Mouse (Mus musculus): ENCODE data around the gene Mga. TPM values are rescaled to one million over a fixed set of nuclear protein-coding genes. Genes with fewer than 3 reads are reported as not detected.

Mga gene
- polyA plus RNA-seq, 1 experiment from 2014 or later, result 30.1 TPM

DNA sequence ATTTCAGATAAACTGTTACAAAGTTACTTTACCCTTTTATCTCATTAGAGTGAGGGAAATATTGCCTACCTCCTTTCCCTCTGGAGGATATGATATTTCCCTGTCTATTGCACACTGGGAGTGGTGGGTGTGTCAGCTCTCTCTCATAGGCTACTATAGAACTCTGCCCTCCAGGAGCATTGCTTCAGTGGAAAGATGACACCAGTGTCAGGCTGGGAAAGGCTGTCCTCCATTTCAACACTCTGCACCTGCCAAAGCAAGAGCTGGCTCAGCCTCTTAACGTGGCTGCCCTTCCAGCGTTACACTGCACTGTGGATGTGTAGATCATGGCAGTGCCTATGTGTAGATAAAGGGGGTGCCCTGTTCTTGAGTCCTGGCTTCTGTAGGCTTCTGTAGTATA is 95.3 kb downstream of the Mga start:
- no peak overlapping the region for H3K4me3 ChIP-seq (replicated peaks)
- H3K9me3 ChIP-seq, result no peaks in the 10 kb centered on the region
- H3K4me2 ChIP-seq (replicated peaks), result no peak overlapping the region
- no peak overlapping the region for H3K27ac ChIP-seq
- no peak overlapping the region for H3K9ac ChIP-seq (replicated peaks)
- no peak for ATAC-seq
- 93% methylated on average over 2 of the region's 2 CpGs for WGBS
- no peaks in the 10 kb centered on the region for H3K27me3 ChIP-seq
- peaks cover 5% of the 10 kb centered on the region; the same call in 1 of the 2 replicates for H3K4me1 ChIP-seq (replicated peaks)
- H3K36me3 ChIP-seq, result no peaks in the 10 kb centered on the region

- no peak overlapping the region for H3K27ac ChIP-seq
- H3K27me3 ChIP-seq, result no peaks in the 10 kb centered on the region
- H3K9ac ChIP-seq (replicated peaks), result no peak overlapping the region
- H3K9me3 ChIP-seq, result no peaks in the 10 kb centered on the region
- no peak overlapping the region for H3K4me3 ChIP-seq (replicated peaks)
- peaks cover 4% of the 10 kb centered on the region; the same call in 1 of the 2 replicates for H3K36me3 ChIP-seq
- H3K4me2 ChIP-seq (replicated peaks), result no peak overlapping the region
- WGBS, result 61% methylated on average over 2 of the region's 2 CpGs
- peaks cover 5% of the 10 kb centered on the region; the same call in 1 of the 2 replicates for H3K4me1 ChIP-seq (replicated peaks)
- no peak for ATAC-seq
Measured at GRCm38 (mm10) chr2:119993515-119993914, 96.5 kb downstream of the Mga start.

DNA sequence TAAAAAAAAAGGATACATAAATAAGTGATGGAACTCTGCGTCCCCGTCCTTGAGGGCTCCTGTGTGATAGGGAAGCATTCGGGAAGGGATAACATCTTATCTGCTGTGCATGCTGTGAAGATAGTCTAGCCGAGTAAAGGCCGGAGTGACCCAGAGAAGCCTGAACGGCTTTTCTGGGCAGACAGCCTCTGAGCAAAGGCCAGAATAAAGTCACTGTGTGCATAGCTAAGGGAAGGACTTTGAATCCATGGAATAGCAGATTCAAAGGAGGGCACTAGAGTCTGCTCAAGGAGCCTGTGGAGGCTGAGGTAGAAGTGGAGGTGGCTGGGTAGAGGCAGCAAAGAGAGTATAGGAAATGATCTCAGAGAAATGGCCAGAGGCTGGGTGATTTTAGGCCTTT is 97.8 kb downstream of the Mga start:
- no peak overlapping the region for H3K9ac ChIP-seq (replicated peaks)
- no peaks in the 10 kb centered on the region for H3K27me3 ChIP-seq
- no peak overlapping the region for H3K4me3 ChIP-seq (replicated peaks)
- no peak for ATAC-seq
- WGBS, result 91% methylated on average over 6 of the region's 6 CpGs
- H3K9me3 ChIP-seq, result no peaks in the 10 kb centered on the region
- H3K36me3 ChIP-seq, result peaks cover 9% of the 10 kb centered on the region; the same call in 1 of the 2 replicates
- H3K27ac ChIP-seq, result no peak overlapping the region
- no peak overlapping the region for H3K4me2 ChIP-seq (replicated peaks)
- H3K4me1 ChIP-seq (replicated peaks), result peaks cover 5% of the 10 kb centered on the region; the same call in 1 of the 2 replicates

- Histone ChIP-seq H3K27ac (no peak overlapping the region), H3K4me1 (replicated peaks) (peaks cover 5% of the 10 kb centered on the region; the same call in 1 of the 2 replicates)
Measured at GRCm38 (mm10) chr2:119995391-119996281, 98.6 kb downstream of the Mga start.

GRCm38 (mm10) chr2:119997354-119997753 is 100.3 kb downstream of the Mga start:
- Histone ChIP-seq H3K36me3 (peaks cover 9% of the 10 kb centered on the region; the same call in 1 of the 2 replicates), H3K27ac (no peak overlapping the region), H3K9me3 (no peaks in the 10 kb centered on the region), H3K4me3 (replicated peaks) (no peak overlapping the region), H3K4me1 (replicated peaks) (peaks cover 5% of the 10 kb centered on the region; the same call in 1 of the 2 replicates), H3K27me3 (no peaks in the 10 kb centered on the region), H3K4me2 (replicated peaks) (no peak overlapping the region), H3K9ac (replicated peaks) (no peak overlapping the region)
- WGBS, result 91% methylated on average over 4 of the region's 4 CpGs
- ATAC-seq, result no peak

More at GRCm38 (mm10) chr2:119995391-119996281, 98.6 kb downstream of the Mga start:
- H3K27me3 ChIP-seq, result no peaks in the 10 kb centered on the region
- no peak overlapping the region for H3K4me2 ChIP-seq (replicated peaks)
- no peak for ATAC-seq
- no peaks in the 10 kb centered on the region for H3K9me3 ChIP-seq
- no peak overlapping the region for H3K9ac ChIP-seq (replicated peaks)
- H3K4me3 ChIP-seq (replicated peaks), result no peak overlapping the region
- WGBS, result 79% methylated on average over 9 of the region's 9 CpGs
- peaks cover 9% of the 10 kb centered on the region; the same call in 1 of the 2 replicates for H3K36me3 ChIP-seq

GRCm38 (mm10) chr2:119999731-120000130 is 102.7 kb downstream of the Mga start:
- Histone ChIP-seq H3K9me3 (no peaks in the 10 kb centered on the region), H3K36me3 (peaks cover 9% of the 10 kb centered on the region; the same call in 1 of the 2 replicates), H3K27ac (no peak overlapping the region), H3K4me1 (replicated peaks) (peaks cover 5% of the 10 kb centered on the region; the same call in 1 of the 2 replicates), H3K4me2 (replicated peaks) (no peak overlapping the region), H3K27me3 (no peaks in the 10 kb centered on the region), H3K4me3 (replicated peaks) (no peak overlapping the region), H3K9ac (replicated peaks) (no peak overlapping the region)
- ATAC-seq, result no peak
- WGBS, result 89% methylated on average over 2 of the region's 2 CpGs

- Histone ChIP-seq H3K4me2 (replicated peaks) (no peak overlapping the region), H3K27me3 (no peaks in the 10 kb centered on the region), H3K9ac (replicated peaks) (no peak overlapping the region), H3K4me3 (replicated peaks) (no peak overlapping the region), H3K4me1 (replicated peaks) (no peaks in the 10 kb centered on the region), H3K27ac (no peak overlapping the region), H3K9me3 (no peaks in the 10 kb centered on the region), H3K36me3 (peaks cover 9% of the 10 kb centered on the region; the same call in 1 of the 2 replicates)
- 79% methylated on average over 3 of the region's 3 CpGs for WGBS
- no peak for ATAC-seq
Measured at GRCm38 (mm10) chr2:120000882-120001584, 104.0 kb downstream of the Mga start.

DNA sequence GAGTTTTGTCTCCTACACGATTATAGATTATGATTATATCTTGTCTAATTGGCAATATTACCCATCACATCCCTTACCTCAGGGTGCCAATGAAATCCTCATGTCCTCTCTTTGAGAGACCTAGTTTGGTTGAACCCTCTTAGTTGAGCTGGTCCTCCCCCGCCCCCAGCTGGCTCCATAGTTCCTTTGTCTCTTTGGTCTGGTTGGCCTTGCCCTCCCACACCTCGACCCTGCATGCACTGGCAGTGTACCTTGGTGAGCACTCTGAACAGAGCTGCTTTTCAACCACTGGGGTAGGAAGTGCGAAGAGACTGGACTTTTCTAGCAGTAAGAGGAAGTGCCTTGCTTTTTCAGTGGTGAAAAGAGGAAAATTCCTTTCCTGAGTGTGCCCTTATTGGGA is 104.9 kb downstream of the Mga start:
- ATAC-seq, result no peak
- H3K4me3 ChIP-seq (replicated peaks), result no peak overlapping the region
- no peak overlapping the region for H3K4me2 ChIP-seq (replicated peaks)
- H3K9ac ChIP-seq (replicated peaks), result no peak overlapping the region
- H3K27ac ChIP-seq, result no peak overlapping the region
- no peaks in the 10 kb centered on the region for H3K27me3 ChIP-seq
- peaks cover 9% of the 10 kb centered on the region; the same call in 1 of the 2 replicates for H3K36me3 ChIP-seq
- H3K9me3 ChIP-seq, result no peaks in the 10 kb centered on the region
- no peaks in the 10 kb centered on the region for H3K4me1 ChIP-seq (replicated peaks)
- WGBS, result 79% methylated on average over 4 of the region's 4 CpGs

DNA sequence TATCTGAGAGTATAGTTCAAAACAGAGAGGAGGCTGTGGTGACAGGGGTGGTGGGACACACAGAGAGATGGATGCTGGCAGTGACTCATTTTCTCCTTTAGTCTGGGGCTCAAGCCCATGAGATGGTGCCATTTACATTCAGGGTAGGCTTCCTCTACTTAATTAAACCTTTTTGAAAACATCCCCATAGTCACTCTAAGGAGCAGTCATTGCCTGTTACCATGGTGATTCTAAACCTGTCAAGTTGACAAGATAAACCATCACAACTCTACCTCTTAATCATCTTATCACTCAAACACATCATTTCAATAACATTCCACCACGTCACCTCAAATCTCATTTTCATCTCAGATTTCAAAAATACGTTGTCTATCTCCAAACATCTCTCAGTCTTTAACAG is 106.9 kb downstream of the Mga start:
- H3K36me3 ChIP-seq, result peaks cover under 1% of the 10 kb centered on the region; the same call in 1 of the 2 replicates
- no peak overlapping the region for H3K4me2 ChIP-seq (replicated peaks)
- H3K4me1 ChIP-seq (replicated peaks), result no peaks in the 10 kb centered on the region
- H3K9me3 ChIP-seq, result no peaks in the 10 kb centered on the region
- no peaks in the 10 kb centered on the region for H3K27me3 ChIP-seq
- H3K27ac ChIP-seq, result no peak overlapping the region
- no peak overlapping the region for H3K9ac ChIP-seq (replicated peaks)
- 88% methylated on average over 2 of the region's 2 CpGs for WGBS
- H3K4me3 ChIP-seq (replicated peaks), result no peak overlapping the region
- no peak for ATAC-seq

DNA sequence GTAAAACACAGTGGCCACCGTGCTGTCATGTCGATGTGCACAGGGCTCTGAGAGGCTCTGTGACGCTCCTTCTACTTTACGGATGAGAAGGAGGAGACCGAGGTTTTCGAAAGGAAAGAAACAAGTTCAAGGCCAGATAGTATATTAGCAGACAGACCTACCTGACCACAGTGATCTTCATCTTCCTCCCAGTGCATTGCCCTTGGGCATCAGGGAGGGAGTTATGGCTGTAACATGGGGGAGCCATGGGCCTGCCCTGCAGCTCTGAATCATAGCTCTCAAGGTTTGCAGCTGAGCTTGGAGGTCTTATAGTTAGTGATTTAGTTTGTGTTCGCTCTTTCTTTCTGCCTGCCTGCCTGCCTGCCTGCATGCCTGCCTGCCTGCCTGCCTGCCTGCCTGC is 109.7 kb downstream of the Mga start:
- no peaks in the 10 kb centered on the region for H3K4me1 ChIP-seq (replicated peaks)
- H3K4me2 ChIP-seq (replicated peaks), result no peak overlapping the region
- 90% methylated on average over 7 of the region's 7 CpGs for WGBS
- H3K4me3 ChIP-seq (replicated peaks), result no peak overlapping the region
- no peaks in the 10 kb centered on the region for H3K9me3 ChIP-seq
- H3K27ac ChIP-seq, result no peak overlapping the region
- ATAC-seq, result no peak
- no peaks in the 10 kb centered on the region for H3K27me3 ChIP-seq
- 0 out of 2 replicates have a peak, but pooled peaks cover 5% of the 10 kb centered on the region for H3K36me3 ChIP-seq
- H3K9ac ChIP-seq (replicated peaks), result no peak overlapping the region

GRCm38 (mm10) chr2:120007680-120008210 is 110.7 kb downstream of the Mga start:
- H3K4me1 ChIP-seq (replicated peaks), result no peaks in the 10 kb centered on the region
- H3K27ac ChIP-seq, result no peak overlapping the region
- WGBS, result 87% methylated on average over 4 of the region's 4 CpGs
- H3K4me3 ChIP-seq (replicated peaks), result no peak overlapping the region
- peaks cover 8% of the 10 kb centered on the region for H3K36me3 ChIP-seq
- no peaks in the 10 kb centered on the region for H3K27me3 ChIP-seq
- ATAC-seq, result no peak
- no peak overlapping the region for H3K4me2 ChIP-seq (replicated peaks)
- H3K9me3 ChIP-seq, result no peaks in the 10 kb centered on the region
- no peak overlapping the region for H3K9ac ChIP-seq (replicated peaks)

DNA sequence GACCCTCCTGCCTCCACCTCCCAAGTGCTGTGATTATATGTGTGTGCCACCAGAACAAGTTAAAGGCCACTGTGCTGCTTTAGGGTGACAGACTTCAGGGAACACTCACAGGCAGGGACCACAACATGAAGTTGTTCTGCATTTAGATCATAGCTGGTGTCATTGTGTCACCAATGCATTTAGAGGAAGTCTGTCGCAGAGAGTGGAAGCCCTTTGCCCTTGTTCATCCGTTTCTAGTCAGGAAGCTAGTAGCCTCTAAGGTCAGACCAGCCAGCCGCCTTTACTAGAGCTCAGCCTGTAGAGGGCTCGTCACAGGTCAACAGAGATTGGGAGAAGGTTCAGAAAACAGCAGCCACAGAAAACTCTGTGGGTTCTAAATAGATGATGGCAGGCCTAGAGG is 111.6 kb downstream of the Mga start:
- H3K9me3 ChIP-seq, result no peaks in the 10 kb centered on the region
- no peaks in the 10 kb centered on the region for H3K4me1 ChIP-seq (replicated peaks)
- no peaks in the 10 kb centered on the region for H3K27me3 ChIP-seq
- H3K4me2 ChIP-seq (replicated peaks), result no peak overlapping the region
- ATAC-seq, result no peak
- WGBS, result 89% methylated on average over 4 of the region's 4 CpGs
- no peak overlapping the region for H3K9ac ChIP-seq (replicated peaks)
- H3K27ac ChIP-seq, result no peak overlapping the region
- H3K4me3 ChIP-seq (replicated peaks), result no peak overlapping the region
- peaks cover 17% of the 10 kb centered on the region for H3K36me3 ChIP-seq

All from midbrain, embryonic 13.5 days (tissue).